Mouse (Mus musculus) retina, postnatal 1 day (tissue): ENCODE measurements around the gene Slc35e3.
A peak's percentile ranks its signal among the peaks of the same experiment; 100 is the strongest.
"Not testable (repeated sequence)": the region's sequence is repeated elsewhere in the genome, so short reads cannot be mapped to it uniquely, and the experiment has no call there.

Experiments
- DNase-seq: peaks from one replicate; pipeline ENCODE4 v3.0.0-alpha.2; 2012

Slc35e3 gene

GRCm38 (mm10) chr10:117748276-117749049 lies 2.3 kb upstream of the Slc35e3 start:
- no peak for DNase-seq

DNA sequence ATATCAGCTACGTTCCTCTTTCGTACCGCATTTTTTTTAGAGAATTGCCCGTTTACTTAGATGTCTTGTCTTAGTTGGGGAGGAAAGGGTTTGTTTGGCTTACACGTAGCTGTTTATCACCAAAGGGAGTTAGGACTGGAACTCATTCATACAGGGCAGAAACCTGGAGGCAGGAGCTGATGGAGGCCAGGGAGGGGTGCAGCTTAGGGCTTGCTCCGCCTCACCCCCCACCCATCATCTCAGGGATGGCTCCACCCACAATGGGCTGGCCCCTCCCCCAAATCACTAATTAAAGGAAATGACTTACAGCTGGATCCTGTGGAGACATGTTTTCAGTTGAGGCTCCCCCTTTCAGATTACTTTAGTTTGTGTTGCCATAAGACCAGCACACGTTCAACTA lies 1.5 kb upstream of the Slc35e3 start:
- peak; percentile 12 for DNase-seq

GRCm38 (mm10) chr10:117745570-117746296 lies 432 bp downstream of the Slc35e3 start:
- DNase-seq = peak; percentile 20

DNA sequence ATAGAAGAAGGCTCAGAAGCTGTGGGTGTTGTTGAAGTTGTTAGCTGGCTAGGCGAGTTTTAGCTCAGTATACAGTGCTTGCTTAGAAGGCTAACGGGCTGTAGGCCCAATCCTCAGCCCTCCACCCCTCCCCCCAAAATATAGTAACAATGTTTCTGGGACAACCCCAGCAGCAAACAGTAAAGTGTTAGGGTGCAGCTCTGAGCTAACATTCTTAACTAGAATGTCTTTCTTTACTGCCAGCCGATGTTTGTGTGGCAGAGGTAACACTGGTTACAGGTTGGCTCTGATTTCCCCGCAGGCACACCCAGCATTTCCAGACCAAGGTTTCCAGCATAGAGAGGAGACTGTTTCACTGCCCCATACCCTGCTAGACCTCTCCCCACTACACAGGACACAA lies 2.2 kb downstream of the Slc35e3 start:
- DNase-seq = no peak

- DNase-seq = no peak
Observed at GRCm38 (mm10) chr10:117743182-117743581, 3.0 kb downstream of the Slc35e3 start.

GRCm38 (mm10) chr10:117742618-117743017 lies 3.5 kb downstream of the Slc35e3 start:
- DNase-seq = no peak

- no peak for DNase-seq
Observed at GRCm38 (mm10) chr10:117741698-117742475, 4.3 kb downstream of the Slc35e3 start.

DNA sequence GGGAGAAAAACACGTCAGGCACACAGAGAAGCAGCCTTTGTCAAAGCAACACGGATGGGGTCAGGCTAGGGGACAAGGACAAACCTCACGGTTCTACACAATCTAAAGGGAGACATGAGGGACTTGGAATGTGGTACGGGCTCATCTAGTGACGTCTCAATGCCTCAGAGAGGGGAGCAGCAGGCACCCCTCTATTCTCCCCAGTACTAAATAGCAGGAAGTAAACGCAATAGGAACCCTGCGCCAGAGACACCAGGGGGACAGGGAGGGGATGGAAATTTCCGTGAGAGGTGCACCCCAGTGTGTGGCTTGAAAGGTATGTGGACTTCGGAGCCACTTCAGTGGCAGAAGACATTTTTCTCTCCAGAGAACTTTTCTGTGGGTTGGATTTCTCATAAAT lies 5.2 kb downstream of the Slc35e3 start:
- DNase-seq = no peak

- DNase-seq = no peak
Observed at GRCm38 (mm10) chr10:117740171-117740570, 6.0 kb downstream of the Slc35e3 start.

GRCm38 (mm10) chr10:117739648-117739948 lies 6.6 kb downstream of the Slc35e3 start:
- no peak for DNase-seq

GRCm38 (mm10) chr10:117738928-117739647 lies 7.1 kb downstream of the Slc35e3 start:
- DNase-seq = no peak

DNA sequence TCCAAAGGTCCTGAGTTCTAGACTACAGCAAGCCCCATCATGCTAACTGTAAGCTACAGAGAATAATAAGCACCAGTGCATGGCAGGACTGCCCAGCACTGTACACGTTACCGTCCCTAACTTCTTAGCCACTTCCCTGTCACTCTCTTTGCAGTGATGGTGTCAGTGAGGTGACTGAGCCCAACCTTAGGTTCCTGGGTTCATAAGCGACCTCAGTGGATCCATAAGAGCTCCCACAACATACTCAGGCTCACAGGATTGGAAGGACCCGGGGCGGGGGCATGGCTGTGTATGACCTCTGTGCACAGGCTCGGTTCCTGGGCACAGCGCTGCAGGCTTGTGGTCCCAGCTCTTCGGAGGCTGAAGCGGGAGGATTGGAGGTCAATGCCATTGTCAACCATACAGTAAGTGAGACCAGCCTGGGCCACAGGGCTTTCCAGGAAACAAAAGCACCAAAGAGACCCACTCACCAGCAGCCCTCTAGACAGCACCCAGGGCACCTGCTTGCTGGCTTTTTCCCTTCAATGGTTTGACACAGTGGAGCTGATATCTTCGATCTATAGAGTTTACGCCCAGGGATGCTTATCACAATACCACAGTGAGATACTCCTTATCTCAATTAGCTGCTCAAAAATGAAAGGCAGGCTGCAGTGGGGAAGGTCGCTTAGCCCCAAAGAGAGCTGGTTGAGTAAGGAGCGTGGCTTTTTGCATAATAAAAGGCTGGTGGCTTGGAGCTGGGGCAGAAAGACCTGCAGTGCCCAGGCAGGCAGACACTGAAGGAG lies 7.8 kb downstream of the Slc35e3 start:
- no peak for DNase-seq

GRCm38 (mm10) chr10:117737498-117737897 lies 8.7 kb downstream of the Slc35e3 start:
- not testable (repeated sequence) for DNase-seq

DNA sequence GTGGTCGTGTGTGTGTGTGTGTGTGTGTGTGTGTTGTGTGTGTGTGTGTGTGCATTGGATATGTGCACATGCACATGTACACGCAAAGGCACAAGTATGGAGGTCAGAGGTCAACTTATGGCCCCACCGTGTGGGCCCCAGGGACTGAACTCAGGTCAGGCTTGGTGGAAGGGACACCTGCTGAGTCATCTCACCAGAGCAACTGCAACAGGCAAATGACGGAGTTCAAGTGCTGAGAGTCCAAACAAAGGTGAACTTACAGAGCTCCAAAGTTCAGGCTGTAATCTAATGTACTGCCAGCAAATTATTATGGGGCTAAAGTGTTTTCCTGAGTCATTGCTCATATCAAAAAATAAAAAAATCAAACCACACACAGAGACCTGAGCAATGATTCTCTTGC lies 9.1 kb downstream of the Slc35e3 start:
- no peak for DNase-seq

DNA sequence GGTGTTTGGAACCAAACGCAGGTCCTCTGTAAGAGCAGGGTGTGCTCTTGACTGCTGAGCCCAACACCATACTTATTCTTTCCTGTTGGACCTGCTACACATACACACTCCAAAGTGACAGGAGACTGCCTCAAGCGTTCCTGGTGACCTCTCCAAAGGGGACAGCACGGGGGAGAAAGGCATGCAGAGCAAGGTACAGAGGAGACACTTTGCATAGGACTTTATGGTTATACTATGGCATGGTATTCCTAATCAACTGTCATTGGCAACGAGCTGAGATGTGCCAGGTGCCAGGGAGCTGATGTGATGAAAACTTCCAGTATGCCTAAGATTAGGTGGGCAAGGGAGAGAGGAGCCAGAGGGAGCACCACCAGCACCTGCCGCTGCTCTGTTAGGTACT lies 9.6 kb downstream of the Slc35e3 start:
- no peak for DNase-seq

DNA sequence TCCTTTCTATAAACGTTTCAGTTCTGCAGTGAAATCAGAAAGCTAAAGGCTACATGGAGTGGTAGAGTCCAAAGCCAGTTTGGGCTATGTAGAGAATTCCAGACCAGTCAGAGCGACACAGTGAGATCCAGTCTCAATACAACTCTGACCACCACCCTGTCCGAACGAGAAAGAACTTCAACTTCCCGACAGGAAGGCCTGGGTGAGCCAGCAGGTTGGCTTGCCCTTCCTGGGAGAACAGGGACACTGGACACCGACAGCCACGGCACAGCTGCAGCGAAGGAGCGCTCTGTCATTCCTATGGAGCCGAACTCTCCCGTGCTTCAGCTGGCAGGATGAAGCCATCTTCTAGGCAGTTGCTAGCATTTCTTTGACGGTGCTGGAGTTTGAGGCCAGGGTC lies 10.8 kb downstream of the Slc35e3 start:
- not testable (repeated sequence) for DNase-seq

DNA sequence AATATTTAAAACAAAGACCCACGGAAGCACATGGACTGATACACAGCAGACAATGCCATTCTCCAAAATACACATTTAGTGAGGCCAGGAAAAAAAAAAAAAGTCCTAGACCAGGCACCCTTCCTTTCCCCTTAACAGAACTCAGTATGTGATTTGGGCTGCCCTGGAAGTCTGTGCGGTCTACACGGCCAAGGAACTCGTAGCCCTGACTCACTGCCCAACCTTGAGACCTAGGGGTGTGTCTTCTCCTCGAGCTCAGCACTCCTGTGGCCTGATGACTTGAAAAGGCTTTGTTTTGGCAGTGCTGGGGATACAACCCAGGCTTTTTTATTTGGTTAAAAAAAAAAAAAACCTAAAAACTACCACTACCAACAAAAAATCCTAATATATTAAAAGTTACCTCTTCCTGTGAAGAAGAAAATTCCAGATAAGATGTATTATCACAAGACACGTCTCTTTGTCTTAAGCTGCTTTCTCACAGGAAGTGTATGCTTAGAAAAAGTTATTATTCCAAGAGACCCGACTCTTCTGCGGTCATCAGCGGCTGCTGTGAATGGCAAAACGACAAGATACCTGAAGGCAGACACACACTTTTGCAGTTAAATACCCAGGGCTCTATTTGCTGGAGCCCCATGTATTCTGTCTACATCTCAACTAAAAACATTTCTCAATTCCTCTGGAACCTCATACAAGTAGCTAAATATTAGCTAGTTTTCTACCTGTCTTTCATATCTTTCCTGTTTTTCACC lies 11.9 kb downstream of the Slc35e3 start:
- DNase-seq = not testable (repeated sequence)

DNA sequence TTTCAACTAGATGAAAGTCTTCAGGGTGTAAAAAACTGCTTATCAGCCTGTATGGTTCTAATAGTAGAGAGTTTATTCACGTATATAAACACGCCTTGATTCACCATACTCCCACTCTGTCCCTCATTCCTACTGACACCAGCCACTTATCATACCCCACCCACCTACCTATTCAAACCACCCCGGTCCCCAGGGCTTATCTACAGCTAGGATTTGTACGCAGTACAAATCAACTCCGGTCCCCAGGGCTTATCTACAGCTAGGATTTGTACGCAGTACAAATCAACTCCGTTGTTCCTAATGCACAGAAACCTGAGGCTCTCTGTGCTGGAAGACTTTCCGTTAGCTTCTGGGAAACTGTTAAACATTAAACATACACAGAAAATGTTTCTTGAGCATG lies 12.5 kb downstream of the Slc35e3 start:
- not testable (repeated sequence) for DNase-seq

GRCm38 (mm10) chr10:117732962-117733592 lies 13.1 kb downstream of the Slc35e3 start:
- no peak for DNase-seq

GRCm38 (mm10) chr10:117732184-117732583 lies 14.0 kb downstream of the Slc35e3 start:
- DNase-seq = no peak
